Mouse (Mus musculus): ENCODE measurements at regions not wholly inside any gene's neighbourhood (a gene's known extent, or its start where the extent isn't known, plus 50 kb on each side); places are given as distances from the start of the nearest gene placed in this dataset.

- TF ChIP-seq CTCF (IDR thresholded peaks at IDR 0.05; ENCODE audit: low read depth, low read length) (no peak), POLR2A (IDR thresholded peaks at IDR 0.05; ENCODE audit: extremely low read depth, insufficient read depth, low read length) (no peak)
These were observed 144.9 kb downstream of the Hibadh start for GRCm38 (mm10) chr6:52495301-52495700.
